Mouse (Mus musculus) liver, embryonic 12.5 days (tissue): ENCODE measurements around the gene Rab40b. TPM values are rescaled to one million over a fixed set of nuclear protein-coding genes. Genes with fewer than 3 reads are reported as not detected.
A peak's percentile ranks its signal among the peaks of the same experiment; 100 is the strongest.

ENCODE experiments used
- ATAC-seq: fragments of 200-750 bp; cut with Nextera tagmentation; 2 replicates; pipeline ENCODE4 v1.8.0; 2017; ENCODE audit warnings: moderate number of reproducible peaks, mild to moderate bottlenecking, moderate library complexity
- H3K27ac ChIP-seq: fragments of 300-500 bp; sonication (generic); 2 replicates; pipeline ENCODE4 v1.5.1; 2016; ENCODE audit warnings: mild to moderate bottlenecking
- H3K27me3 ChIP-seq: fragments of 300-500 bp; sonication (generic); replicated peaks from 2 replicates; pipeline ENCODE4 v1.6.1; 2016; ENCODE audit warnings: mild to moderate bottlenecking, moderate library complexity
- H3K36me3 ChIP-seq: fragments of 300-500 bp; sonication (generic); 2 replicates; pipeline ENCODE4 v1.6.1; 2016; ENCODE audit warnings: mild to moderate bottlenecking, moderate library complexity
- H3K4me1 ChIP-seq: fragments of 300-500 bp; sonication (generic); 2 replicates; pipeline ENCODE4 v1.6.1; 2016
- H3K4me2 ChIP-seq: fragments of 300-500 bp; sonication (generic); 2 replicates; pipeline ENCODE4 v1.6.1; 2016; ENCODE audit warnings: mild to moderate bottlenecking, moderate library complexity
- H3K4me3 ChIP-seq: fragments of 300-500 bp; sonication (generic); 2 replicates; pipeline ENCODE4 v1.5.1; 2016; ENCODE audit warnings: mild to moderate bottlenecking, moderate library complexity
- H3K9ac ChIP-seq: fragments of 300-500 bp; sonication (generic); 2 replicates; pipeline ENCODE4 v1.6.1; 2016; ENCODE audit warnings: mild to moderate bottlenecking, moderate library complexity
- H3K9me3 ChIP-seq: fragments of 300-500 bp; sonication (generic); replicated peaks from 2 replicates; pipeline ENCODE4 v1.6.1; 2016; ENCODE audit warnings: mild to moderate bottlenecking, moderate library complexity
- WGBS: fragments of 180-500 bp; shearing (Covaris S2); methylation state at CpG from one replicate; pipeline ENCODE4 v1.1.7; 2016; ENCODE audit not compliant: insufficient replicate concordance; 5-methylcytosine and 5-hydroxymethylcytosine counted together
- polyA plus RNA-seq: library from polyadenylated mRNA; unstranded; fragments of >200 nt; fragmentation: Nextera tagmentation; extraction: Ambion mirVana; gene quantifications from 2 replicates; pipeline ENCODE4 v1.2.1, GENCODE M21; 2016

The Rab40b gene
- polyA plus RNA-seq, 1 experiment from 2014 or later, result 0.87 TPM

DNA sequence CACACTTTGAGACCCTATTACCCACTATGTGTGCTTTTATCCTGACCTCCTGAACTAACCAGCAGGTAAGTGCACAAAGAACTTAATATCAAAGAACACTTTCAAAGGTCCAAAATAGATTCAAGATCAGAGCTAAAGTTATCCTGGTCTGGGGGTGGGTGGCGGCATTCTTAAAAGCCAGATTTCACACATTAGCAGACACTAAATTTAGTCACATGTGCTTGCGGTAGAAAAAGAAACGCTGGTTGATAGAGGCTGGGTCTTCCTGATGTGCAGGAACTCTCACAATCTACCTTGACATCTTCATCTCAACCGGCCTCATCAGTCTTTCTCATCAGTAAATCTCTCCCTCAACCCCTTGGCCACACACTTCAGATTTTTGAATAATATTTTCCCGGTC, 26.7 kb upstream of the Rab40b start:
- Histone ChIP-seq H3K9ac (no peak overlapping the region), H3K4me1 (0 out of 2 replicates have a peak, but pooled peaks cover 3% of the 10 kb centered on the region), H3K4me3 (no peak overlapping the region), H3K27ac (no peak overlapping the region), H3K4me2 (no peak overlapping the region), H3K36me3 (no peaks in the 10 kb centered on the region), H3K27me3 (peaks cover 16% of the 10 kb centered on the region), H3K9me3 (no peaks in the 10 kb centered on the region)
- 74% methylated on average over 5 of the region's 5 CpGs for WGBS
- no peak for ATAC-seq

DNA sequence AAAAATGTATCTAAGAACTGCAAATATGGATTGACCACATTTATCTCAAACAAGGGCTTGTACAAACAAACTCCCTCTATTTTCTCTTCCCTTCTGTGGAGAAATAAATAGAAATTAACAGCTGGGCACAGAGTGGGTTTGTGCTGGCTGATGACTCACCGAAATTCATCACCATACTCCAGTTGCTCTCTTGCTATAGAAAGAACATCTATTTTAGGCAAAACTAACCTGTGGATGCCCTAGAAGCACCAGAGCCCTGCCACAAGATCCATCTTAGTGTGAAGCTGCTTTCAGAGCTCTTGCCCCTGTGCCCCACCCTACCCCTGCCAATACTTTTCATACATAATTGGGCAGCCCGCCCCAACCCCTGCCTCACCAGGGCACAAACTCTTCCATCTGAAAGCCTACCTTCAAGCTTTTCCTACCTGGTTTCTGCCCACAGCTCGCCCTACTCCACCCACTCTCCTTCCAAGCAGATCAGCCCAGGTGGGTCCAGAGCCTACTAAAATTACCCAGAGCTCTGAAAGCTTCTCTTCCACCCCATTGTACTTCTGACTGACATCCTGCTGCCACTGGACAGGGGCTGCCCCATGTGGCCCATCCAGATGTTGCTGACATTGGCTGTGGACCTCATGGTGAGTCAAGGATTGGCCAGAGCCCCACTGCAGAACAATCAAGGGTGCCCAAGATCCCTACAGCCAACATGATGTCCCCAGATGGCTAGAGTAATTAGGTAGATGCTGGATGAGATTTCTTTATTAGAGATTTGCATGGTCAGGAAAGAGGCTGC, 19.5 kb upstream of the Rab40b start:
- Histone ChIP-seq H3K36me3 (no peaks in the 10 kb centered on the region), H3K4me1 (no peaks in the 10 kb centered on the region), H3K4me2 (no peak overlapping the region), H3K27me3 (peaks cover 34% of the 10 kb centered on the region), H3K27ac (no peak overlapping the region), H3K9ac (no peak overlapping the region), H3K9me3 (no peaks in the 10 kb centered on the region), H3K4me3 (no peak overlapping the region)
- 66% methylated on average over 3 of the region's 3 CpGs for WGBS
- no peak for ATAC-seq

DNA sequence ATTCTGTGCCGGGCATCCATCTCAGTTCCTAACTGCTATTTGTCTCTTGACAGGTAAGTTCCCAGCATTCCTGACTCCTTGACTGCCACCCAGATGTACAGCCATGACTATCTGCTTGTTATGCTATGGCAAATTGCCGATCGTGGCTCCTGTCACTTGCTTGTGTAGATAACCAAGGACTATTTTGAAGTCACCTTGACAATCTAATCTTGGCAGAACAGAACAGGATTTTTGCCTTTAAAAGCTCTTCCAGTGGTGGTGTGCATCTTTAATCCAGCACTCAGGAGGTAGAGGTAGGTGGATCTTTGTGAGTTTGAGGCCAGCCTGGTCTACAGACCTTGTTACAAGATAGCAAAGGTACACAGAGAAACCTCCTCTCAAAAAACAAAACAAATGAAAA, 4.4 kb upstream of the Rab40b start:
- no peaks in the 10 kb centered on the region for H3K9me3 ChIP-seq
- peaks cover 12% of the 10 kb centered on the region for H3K27me3 ChIP-seq
- no peaks in the 10 kb centered on the region for H3K36me3 ChIP-seq
- H3K4me3 ChIP-seq, result no peak overlapping the region
- no peak overlapping the region for H3K4me2 ChIP-seq
- peaks cover 25% of the 10 kb centered on the region for H3K4me1 ChIP-seq
- H3K9ac ChIP-seq, result no peak overlapping the region
- no peak overlapping the region for H3K27ac ChIP-seq
- no peak for ATAC-seq
- 47% methylated on average over 3 of the region's 3 CpGs for WGBS

DNA sequence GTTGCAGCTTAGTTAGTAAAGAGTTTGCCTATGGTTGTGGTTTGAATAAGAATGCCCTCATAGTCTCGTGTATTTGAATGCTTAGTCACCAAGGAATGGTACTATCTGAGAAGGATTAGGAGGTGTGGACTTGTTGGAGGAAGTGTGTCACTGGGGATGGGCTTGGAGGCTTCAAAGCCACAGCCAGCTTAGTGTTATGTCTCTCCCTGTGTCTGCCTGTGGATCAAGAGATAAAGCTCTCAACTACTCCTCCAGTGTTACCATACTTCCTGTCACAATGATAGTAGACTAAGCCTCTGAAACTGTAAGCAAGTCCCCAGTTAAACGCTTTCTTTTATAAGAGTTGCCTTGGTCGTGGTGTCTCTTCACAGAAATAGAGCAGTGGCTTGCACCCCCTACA, 2.7 kb upstream of the Rab40b start:
- ATAC-seq, result no peak
- peaks cover 27% of the 10 kb centered on the region for H3K27me3 ChIP-seq
- WGBS, result 33% methylated on average over 3 of the region's 3 CpGs
- no peak overlapping the region for H3K4me3 ChIP-seq
- no peaks in the 10 kb centered on the region for H3K36me3 ChIP-seq
- peaks cover 30% of the 10 kb centered on the region for H3K4me1 ChIP-seq
- no peaks in the 10 kb centered on the region for H3K9me3 ChIP-seq
- H3K27ac ChIP-seq, result no peak overlapping the region
- no peak overlapping the region for H3K9ac ChIP-seq
- no peak overlapping the region for H3K4me2 ChIP-seq

DNA sequence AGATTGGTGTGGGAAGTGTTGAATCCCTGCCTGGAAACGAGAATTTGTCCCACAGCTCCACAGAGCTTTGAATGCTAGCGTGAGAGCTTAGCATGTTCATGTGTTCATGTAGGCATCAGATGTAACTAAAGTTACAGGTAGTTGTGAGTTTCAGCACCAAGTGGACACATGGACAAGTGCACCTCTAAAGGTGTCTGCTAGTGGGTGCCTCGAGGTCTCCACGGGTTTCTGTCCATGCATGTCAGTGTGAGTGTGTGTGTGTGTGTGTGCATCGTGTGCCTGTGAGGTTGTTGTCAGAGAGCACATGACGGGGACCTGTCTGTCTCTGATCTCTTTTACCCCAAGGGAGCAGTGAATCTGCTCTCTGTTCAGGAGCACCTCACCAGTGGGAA, 499 bp upstream of the Rab40b start:
- peaks cover 30% of the 10 kb centered on the region for H3K4me1 ChIP-seq
- H3K4me2 ChIP-seq, result peak overlapping the region; percentile 97
- H3K27ac ChIP-seq, result no peak overlapping the region
- H3K36me3 ChIP-seq, result no peaks in the 10 kb centered on the region
- peaks cover 30% of the 10 kb centered on the region for H3K27me3 ChIP-seq
- 20% methylated on average over 6 of the region's 6 CpGs for WGBS
- peak overlapping the region; percentile 69 for H3K4me3 ChIP-seq
- no peaks in the 10 kb centered on the region for H3K9me3 ChIP-seq
- H3K9ac ChIP-seq, result no peak overlapping the region
- ATAC-seq, result no peak

DNA sequence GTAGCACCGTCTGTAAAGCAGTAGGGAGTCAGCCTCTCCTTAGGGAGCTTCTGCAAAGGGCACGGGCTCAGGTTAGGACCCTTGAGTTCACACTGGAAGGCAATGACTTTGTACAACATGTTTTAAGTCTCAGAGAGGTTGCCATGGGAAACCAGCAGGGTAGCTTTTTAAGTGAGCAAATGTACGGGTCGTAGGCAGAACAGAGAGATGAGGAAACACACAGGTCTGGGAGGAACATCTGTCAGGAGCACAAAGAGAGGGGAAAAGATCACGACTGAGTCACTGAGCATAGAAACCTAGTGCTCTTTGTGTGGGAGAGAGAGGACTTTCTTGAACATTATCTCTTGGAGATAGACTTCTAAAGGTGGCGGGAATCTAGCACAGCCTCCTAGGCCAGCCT, 7.8 kb downstream of the Rab40b start:
- Histone ChIP-seq H3K27me3 (peaks cover 10% of the 10 kb centered on the region; the same call in 1 of the 2 replicates), H3K4me3 (no peak overlapping the region), H3K9me3 (peaks cover 5% of the 10 kb centered on the region), H3K4me1 (no peaks in the 10 kb centered on the region), H3K36me3 (no peaks in the 10 kb centered on the region), H3K27ac (no peak overlapping the region), H3K4me2 (no peak overlapping the region), H3K9ac (no peak overlapping the region)
- 51% methylated on average over 6 of the region's 6 CpGs for WGBS
- no peak for ATAC-seq

DNA sequence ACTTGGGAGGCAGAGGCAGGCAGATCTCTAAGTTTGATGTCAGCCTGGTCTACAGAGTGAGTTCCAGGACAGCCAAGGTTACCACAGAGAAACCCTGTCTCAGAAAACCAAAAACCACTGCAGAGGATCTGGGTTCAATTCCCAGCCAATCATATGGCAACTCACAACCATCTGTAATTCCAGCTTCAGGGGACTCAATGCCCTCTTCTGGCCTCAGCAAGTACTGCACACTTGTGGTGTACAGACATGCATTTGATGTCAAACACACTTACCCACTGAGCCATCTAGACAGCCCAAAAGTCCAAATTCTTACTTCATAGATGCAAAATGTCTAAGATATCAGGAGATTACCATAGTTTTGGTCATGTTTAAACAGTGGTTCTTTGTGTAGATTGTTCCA, 9.4 kb downstream of the Rab40b start:
- no peak overlapping the region for H3K4me2 ChIP-seq
- H3K9ac ChIP-seq, result no peak overlapping the region
- H3K36me3 ChIP-seq, result no peaks in the 10 kb centered on the region
- H3K27ac ChIP-seq, result no peak overlapping the region
- H3K27me3 ChIP-seq, result peaks cover 8% of the 10 kb centered on the region; the same call in 1 of the 2 replicates
- no peak for ATAC-seq
- peaks cover 5% of the 10 kb centered on the region for H3K9me3 ChIP-seq
- no peaks in the 10 kb centered on the region for H3K4me1 ChIP-seq
- H3K4me3 ChIP-seq, result no peak overlapping the region

DNA sequence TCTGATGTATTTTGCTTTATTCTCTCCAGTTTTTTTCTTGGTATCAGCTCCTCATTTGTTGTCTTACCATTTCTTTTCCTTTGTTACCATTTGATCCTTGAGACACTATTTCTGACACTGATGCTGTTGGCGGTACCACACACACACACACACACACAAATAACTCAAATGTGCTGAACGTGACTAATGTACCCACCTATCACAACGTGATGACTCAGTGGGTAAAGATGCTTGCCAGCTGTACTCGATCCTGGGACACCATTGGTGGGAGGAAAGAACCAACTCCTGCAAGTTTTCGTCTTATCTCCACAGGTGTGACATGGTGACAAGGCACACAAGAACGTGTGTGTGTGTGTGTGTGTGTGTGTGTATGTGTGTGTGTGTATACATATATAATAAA, 14.7 kb downstream of the Rab40b start:
- no peaks in the 10 kb centered on the region for H3K36me3 ChIP-seq
- H3K9ac ChIP-seq, result no peak overlapping the region
- H3K27me3 ChIP-seq, result peaks cover 5% of the 10 kb centered on the region; the same call in 1 of the 2 replicates
- H3K4me2 ChIP-seq, result no peak overlapping the region
- no peak overlapping the region for H3K27ac ChIP-seq
- no peak overlapping the region for H3K4me3 ChIP-seq
- H3K9me3 ChIP-seq, result no peaks in the 10 kb centered on the region
- peaks cover 6% of the 10 kb centered on the region for H3K4me1 ChIP-seq
- 51% methylated on average over 6 of the region's 6 CpGs for WGBS
- ATAC-seq, result no peak

DNA sequence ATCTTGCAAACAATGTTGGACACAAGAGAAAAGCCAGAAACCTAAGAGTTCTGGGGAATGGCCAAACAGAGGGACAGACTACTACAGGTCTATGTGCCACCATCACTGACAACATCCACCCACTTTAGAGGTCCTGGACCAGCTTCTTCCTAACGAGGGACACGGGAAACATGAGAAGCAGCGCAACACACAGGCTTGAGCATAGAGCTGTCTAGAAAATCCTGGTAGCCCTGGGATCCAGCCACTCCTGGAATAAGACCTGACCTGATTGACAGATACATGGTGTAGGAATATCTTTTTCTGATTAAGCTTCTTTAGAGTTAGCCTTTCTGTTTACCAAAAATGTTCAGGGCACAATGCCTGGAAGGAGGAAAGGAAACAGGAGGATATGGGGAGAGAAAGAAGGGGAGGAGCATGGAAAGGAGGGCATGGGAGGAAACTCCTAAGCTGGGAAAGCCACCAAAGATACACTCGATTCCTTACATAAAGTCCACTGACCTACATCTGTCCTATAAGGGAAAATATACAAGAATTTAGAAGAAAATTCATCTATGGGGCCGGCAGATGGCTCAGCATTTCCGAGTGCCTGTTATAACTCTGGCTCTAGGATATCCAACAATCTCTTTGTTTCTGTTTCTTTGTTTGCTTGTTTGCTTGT, 17.6 kb downstream of the Rab40b start:
- no peak overlapping the region for H3K27ac ChIP-seq
- H3K27me3 ChIP-seq, result no peaks in the 10 kb centered on the region; the same call in 1 of the 2 replicates
- H3K4me2 ChIP-seq, result no peak overlapping the region
- WGBS, result 58% methylated on average over 6 of the region's 6 CpGs
- no peak overlapping the region for H3K4me3 ChIP-seq
- ATAC-seq, result no peak
- H3K4me1 ChIP-seq, result peaks cover 6% of the 10 kb centered on the region
- H3K36me3 ChIP-seq, result no peaks in the 10 kb centered on the region
- no peak overlapping the region for H3K9ac ChIP-seq
- H3K9me3 ChIP-seq, result no peaks in the 10 kb centered on the region

DNA sequence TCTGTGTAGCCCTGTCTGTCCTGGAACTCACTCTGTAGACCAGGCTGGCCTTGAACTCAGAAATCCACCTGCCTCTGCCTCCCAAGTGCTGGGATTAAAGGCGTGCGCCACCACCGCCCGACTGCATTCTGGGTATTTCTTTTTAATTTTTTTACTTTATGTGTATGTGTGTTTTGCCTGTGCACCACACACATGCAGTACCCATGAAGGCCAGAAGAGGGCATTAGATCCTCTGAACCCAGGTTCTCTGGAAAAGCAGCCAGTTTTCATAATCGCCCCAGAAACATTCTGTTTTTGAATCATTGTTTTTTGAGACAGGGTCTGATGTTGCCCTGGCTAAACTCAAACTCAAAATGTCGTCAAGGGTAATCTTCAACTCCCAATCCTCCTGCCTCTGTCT, 18.4 kb downstream of the Rab40b start:
- peaks cover 6% of the 10 kb centered on the region for H3K4me1 ChIP-seq
- WGBS, result 37% methylated on average over 6 of the region's 6 CpGs

DNA sequence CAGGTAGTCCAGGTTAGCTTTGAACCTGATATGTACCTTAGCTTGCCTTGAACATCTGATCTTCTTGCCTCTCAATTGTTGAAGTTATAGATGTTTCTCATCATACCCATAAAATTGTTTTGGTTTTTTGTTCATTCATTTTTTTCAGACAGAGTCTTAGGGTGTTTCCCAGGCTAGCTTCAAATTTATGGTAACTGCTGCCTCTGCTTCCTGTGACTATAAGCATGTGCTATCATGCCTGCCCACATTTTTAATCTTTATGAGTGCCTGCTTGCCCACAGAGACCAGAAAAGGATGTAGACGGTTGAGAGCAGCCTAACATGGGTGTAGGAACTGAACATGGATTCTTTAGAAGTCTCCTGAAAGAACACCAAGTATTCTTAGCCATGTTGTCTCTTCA, 19.3 kb downstream of the Rab40b start:
- peak overlapping the region; percentile 54; the same call in 1 of the 2 replicates for H3K27ac ChIP-seq
- peaks cover 6% of the 10 kb centered on the region for H3K4me1 ChIP-seq
- no peaks in the 10 kb centered on the region for H3K36me3 ChIP-seq
- H3K9ac ChIP-seq, result no peak overlapping the region
- no peaks in the 10 kb centered on the region for H3K9me3 ChIP-seq
- WGBS, result 43% methylated on average over 1 of the region's 1 CpGs
- no peak overlapping the region for H3K4me3 ChIP-seq
- H3K4me2 ChIP-seq, result no peak overlapping the region
- no peaks in the 10 kb centered on the region; the same call in 1 of the 2 replicates for H3K27me3 ChIP-seq
- no peak for ATAC-seq

More for the DNA sequence above, 18.4 kb downstream of the Rab40b start:
- Histone ChIP-seq H3K9ac (no peak overlapping the region), H3K27me3 (no peaks in the 10 kb centered on the region; the same call in 1 of the 2 replicates), H3K4me2 (no peak overlapping the region), H3K36me3 (no peaks in the 10 kb centered on the region), H3K4me3 (no peak overlapping the region), H3K27ac (no peak overlapping the region), H3K9me3 (no peaks in the 10 kb centered on the region)
- no peak for ATAC-seq

DNA sequence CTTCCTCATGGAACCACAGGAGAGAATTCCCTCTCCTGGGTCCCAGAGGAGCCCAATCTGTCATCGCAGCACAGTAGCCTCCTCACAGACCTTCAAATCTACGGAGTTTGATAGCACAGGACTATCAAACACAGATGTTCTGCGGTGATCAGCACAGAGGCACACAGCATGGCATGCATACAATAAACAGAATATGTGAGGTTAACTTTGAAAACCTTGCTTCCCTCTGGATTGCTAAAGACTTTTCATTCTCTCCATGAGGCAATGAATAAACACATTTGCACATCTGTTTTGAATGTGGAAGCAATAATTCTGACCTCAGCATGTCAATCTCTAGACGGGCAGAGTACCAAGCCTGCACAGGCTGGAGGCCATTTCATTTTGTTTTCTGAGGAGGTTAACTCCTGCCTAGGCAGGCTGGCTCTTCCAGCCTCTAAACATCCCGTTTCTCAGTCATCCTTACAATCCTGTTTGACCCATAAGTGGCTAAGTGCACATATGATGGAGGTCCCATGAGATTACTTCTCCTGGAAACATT, 20.8 kb downstream of the Rab40b start:
- Histone ChIP-seq H3K9ac (no peak overlapping the region), H3K36me3 (no peaks in the 10 kb centered on the region), H3K4me2 (no peak overlapping the region), H3K4me3 (no peak overlapping the region), H3K4me1 (peaks cover 6% of the 10 kb centered on the region), H3K27me3 (no peaks in the 10 kb centered on the region; the same call in 1 of the 2 replicates), H3K27ac (no peak overlapping the region), H3K9me3 (no peaks in the 10 kb centered on the region)
- no peak for ATAC-seq
- WGBS, result 52% methylated on average over 5 of the region's 5 CpGs
